Mouse (Mus musculus) testis, adult 2 months (tissue): ENCODE measurements around the gene Psmg1.

ENCODE experiments used
- CTCF ChIP-seq: fragments of 200-500 bp; IDR thresholded peaks from 2 replicates; pipeline ENCODE4 v1.5.1; 2012; ENCODE audit warnings: low read depth, mild to moderate bottlenecking, inconsistent platforms, low read length, moderate library complexity; ENCODE audit not compliant: control insufficient read depth, insufficient read depth, insufficient replicate concordance
- POLR2A ChIP-seq: fragments of 200-500 bp; IDR thresholded peaks from 2 replicates; pipeline ENCODE4 v1.6.1; 2012; ENCODE audit warnings: low read depth, mild to moderate bottlenecking, inconsistent platforms, low read length, moderate library complexity; ENCODE audit not compliant: control insufficient read depth

- TF ChIP-seq POLR2A, result no peak
- no peak for TF ChIP-seq CTCF
These were observed 39.8 kb upstream of the Psmg1 start for GRCm38 (mm10) chr16:96030476-96031102.
